Mouse (Mus musculus): ENCODE results near the gene Gsg1. TPM values are rescaled to one million over a fixed set of nuclear protein-coding genes. Genes with fewer than 3 reads are reported as not detected.

Gene Gsg1
- polyA plus RNA-seq, 1 experiment from 2014 or later = 0.55 TPM

DNA sequence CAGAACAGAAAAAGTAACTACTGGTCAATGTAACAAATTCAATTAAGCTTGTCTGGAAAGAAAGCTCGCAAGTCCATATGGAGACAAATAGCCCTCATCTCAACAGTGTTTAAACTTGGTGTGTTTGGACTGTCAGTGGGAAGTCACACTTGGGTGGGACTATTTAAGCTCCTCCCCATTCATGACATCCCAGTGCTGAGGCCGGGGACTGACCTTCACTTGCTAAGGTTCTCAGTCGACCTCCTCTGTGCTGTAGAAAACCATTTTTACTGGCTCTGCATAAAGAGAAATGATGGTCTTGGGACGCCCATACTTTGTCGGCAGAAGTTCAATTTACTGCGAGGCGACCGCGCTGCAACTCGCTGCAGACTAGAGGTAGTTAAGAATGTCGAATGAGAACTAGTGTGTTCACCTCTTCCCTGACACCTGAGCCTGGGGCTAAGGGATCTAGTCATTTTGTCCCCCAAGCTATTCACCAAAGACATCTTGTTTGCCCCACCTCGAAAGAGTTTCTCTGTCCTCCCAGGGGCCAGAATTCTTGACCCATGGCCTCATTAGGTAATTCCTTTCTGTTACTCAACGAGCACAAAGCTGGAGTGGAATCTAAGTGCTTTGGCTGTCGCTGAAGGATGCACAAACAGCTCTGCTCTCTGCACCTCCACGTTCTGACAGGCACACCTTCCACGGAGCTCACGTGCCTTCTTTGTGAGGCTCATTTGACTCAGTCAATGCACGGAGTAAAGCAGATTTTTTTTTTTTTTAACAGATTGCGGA is 3.0 kb downstream of the Gsg1 start:
- no peak overlapping the region for H3K9ac ChIP-seq (ENCODE audit: low read length)
- H3K4me1 ChIP-seq (ENCODE audit: control insufficient read depth, insufficient read depth, low read length) = peaks cover 12% of the 10 kb centered on the region
- H3K4me2 ChIP-seq (ENCODE audit: low read length) = no peak overlapping the region
- H3K4me3 ChIP-seq (ENCODE audit: low read depth, low read length) = no peak overlapping the region
- no peaks in the 10 kb centered on the region; the same call in 1 of the 2 replicates for H3K9me3 ChIP-seq (replicated peaks; ENCODE audit: control insufficient read depth, low read length)
- 62% methylated on average over 19 of the region's 19 CpGs for whole genome bisulfite sequencing
- H3K36me3 ChIP-seq (ENCODE audit: control insufficient read depth, insufficient read depth, low read length) = no peaks in the 10 kb centered on the region
- DNase-seq (ENCODE audit: low spot score) = no peak
- no peak overlapping the region for H3K27ac ChIP-seq (ENCODE audit: low read depth, low read length)
- ATAC-seq = no peak
- H3K27me3 ChIP-seq (replicated peaks; ENCODE audit: control insufficient read depth, insufficient read depth, low read length) = no peaks in the 10 kb centered on the region

DNA sequence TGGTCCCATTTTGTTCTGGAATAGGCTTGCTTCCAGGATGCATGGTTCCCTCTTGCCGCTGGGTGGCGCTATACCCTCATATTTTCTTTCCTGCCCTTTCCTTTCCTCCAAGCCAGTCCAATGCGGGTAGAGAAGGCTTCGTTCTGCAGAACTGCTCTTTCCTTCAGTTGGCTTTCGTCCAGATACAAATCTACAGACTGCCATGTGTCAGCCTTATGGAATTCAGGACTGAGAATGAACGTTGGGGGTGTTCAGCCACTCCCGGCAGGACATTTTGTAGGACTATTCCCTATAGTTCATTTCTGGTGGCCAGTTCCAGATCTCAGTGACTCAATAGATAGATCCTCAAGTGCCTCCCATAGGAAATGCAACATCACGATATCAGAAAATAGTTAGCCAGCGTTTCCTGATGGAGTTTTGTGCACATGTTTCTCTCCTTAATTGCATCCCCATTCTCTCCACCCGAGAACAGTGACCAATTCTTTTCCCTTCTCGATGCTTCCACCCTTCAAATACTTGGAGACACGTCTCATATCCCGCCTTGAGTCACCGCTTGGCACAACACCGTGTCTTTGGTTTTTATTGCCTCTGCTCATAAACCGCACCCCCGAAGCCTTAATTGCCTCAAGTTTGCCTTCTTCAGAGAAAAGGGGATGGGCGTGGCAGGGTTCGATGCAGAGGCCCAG is 4.2 kb downstream of the Gsg1 start:
- no peak overlapping the region for H3K4me2 ChIP-seq (ENCODE audit: low read length)
- H3K9ac ChIP-seq (ENCODE audit: low read length) = no peak overlapping the region
- no peaks in the 10 kb centered on the region for H3K9me3 ChIP-seq (replicated peaks; ENCODE audit: control insufficient read depth, low read length)
- peaks cover 12% of the 10 kb centered on the region for H3K4me1 ChIP-seq (ENCODE audit: control insufficient read depth, insufficient read depth, low read length)
- H3K27me3 ChIP-seq (replicated peaks; ENCODE audit: control insufficient read depth, insufficient read depth, low read length) = no peaks in the 10 kb centered on the region
- DNase-seq (ENCODE audit: low spot score) = peak; percentile 93
- H3K4me3 ChIP-seq (ENCODE audit: low read depth, low read length) = no peak overlapping the region
- ATAC-seq = peak; percentile 76
- 30% methylated on average over 19 of the region's 19 CpGs for WGBS
- no peaks in the 10 kb centered on the region for H3K36me3 ChIP-seq (ENCODE audit: control insufficient read depth, insufficient read depth, low read length)
- no peak overlapping the region for H3K27ac ChIP-seq (ENCODE audit: low read depth, low read length)

DNA sequence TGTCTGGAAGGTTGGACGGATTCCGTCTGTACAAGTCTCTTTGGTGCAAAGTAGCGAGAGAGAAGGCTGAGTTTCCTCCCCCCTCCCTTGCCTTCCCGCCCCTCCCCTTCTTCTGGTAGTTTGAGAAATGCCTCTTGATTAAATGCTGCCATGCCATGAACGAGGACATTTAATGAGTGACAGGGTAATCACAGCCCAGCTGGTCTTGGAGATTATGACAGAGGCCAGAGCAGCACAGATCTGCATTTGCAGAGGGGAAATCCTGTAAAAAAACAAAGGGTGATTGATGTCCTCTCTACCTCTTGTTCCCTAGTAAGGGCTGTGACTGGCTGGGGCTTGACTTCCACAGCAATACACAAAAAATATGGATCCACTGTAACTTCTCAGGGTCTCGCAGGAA is 6.3 kb downstream of the Gsg1 start:
- H3K36me3 ChIP-seq (ENCODE audit: control insufficient read depth, insufficient read depth, low read length) = no peaks in the 10 kb centered on the region
- DNase-seq (ENCODE audit: low spot score) (no peak), ATAC-seq (no peak)
- H3K27ac ChIP-seq (ENCODE audit: low read depth, low read length) = no peak overlapping the region
- H3K9ac ChIP-seq (ENCODE audit: low read length) = no peak overlapping the region
- peaks cover 11% of the 10 kb centered on the region for H3K4me1 ChIP-seq (ENCODE audit: control insufficient read depth, insufficient read depth, low read length)
- H3K4me3 ChIP-seq (ENCODE audit: low read depth, low read length) = no peak overlapping the region
- no peak overlapping the region for H3K4me2 ChIP-seq (ENCODE audit: low read length)
- no peaks in the 10 kb centered on the region for H3K9me3 ChIP-seq (replicated peaks; ENCODE audit: control insufficient read depth, low read length)
- WGBS = 67% methylated on average over 6 of the region's 6 CpGs
- no peaks in the 10 kb centered on the region for H3K27me3 ChIP-seq (replicated peaks; ENCODE audit: control insufficient read depth, insufficient read depth, low read length)

DNA sequence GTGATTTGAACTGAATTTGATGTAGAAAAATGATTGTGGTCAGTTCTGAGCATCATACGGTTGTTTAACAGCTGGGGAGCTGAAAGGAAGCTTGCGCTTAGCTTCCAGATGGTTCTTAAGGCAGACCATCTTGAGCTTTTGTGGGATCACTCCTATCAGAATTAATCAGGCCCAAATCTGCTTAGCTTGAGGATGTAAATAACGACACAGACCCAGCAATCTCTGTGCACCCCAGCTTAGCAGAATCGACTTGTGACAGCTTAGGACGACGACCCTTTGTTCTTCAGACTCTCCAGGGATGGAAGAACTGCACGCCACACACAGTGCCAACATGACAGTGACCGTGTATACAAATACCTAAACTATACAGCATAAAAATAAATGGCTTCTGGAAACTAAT is 8.6 kb downstream of the Gsg1 start:
- DNase-seq (ENCODE audit: low spot score) (peak; percentile 16), ATAC-seq (no peak)
- H3K36me3 ChIP-seq (ENCODE audit: control insufficient read depth, insufficient read depth, low read length) = no peaks in the 10 kb centered on the region
- H3K27ac ChIP-seq (ENCODE audit: low read depth, low read length) = no peak overlapping the region
- no peaks in the 10 kb centered on the region for H3K4me1 ChIP-seq (ENCODE audit: control insufficient read depth, insufficient read depth, low read length)
- no peak overlapping the region for H3K9ac ChIP-seq (ENCODE audit: low read length)
- H3K9me3 ChIP-seq (replicated peaks; ENCODE audit: control insufficient read depth, low read length) = no peaks in the 10 kb centered on the region
- 54% methylated on average over 8 of the region's 8 CpGs for WGBS
- H3K4me3 ChIP-seq (ENCODE audit: low read depth, low read length) = no peak overlapping the region
- no peak overlapping the region for H3K4me2 ChIP-seq (ENCODE audit: low read length)
- H3K27me3 ChIP-seq (replicated peaks; ENCODE audit: control insufficient read depth, insufficient read depth, low read length) = no peaks in the 10 kb centered on the region

DNA sequence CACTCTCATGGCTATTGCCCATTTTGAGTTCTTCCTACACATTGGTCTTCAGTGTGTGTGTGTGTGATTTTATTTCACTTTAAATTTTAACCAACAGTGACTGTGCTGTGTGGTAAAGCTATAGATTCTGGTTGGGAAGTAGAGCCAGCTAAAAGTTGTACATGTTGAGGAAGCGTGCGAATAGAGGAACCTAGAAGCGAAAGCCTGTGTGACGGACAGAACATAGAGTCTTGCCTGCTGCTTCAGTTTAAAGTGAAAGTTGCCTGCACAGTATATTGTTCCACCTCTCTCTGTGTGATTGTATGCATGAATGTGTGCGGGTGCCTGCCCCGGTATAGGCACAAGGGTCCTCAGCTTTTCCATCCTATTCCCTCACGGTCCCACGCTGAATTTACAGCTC is 13.8 kb downstream of the Gsg1 start:
- WGBS = 93% methylated on average over 8 of the region's 8 CpGs
- DNase-seq (ENCODE audit: low spot score) (no peak), ATAC-seq (no peak)

DNA sequence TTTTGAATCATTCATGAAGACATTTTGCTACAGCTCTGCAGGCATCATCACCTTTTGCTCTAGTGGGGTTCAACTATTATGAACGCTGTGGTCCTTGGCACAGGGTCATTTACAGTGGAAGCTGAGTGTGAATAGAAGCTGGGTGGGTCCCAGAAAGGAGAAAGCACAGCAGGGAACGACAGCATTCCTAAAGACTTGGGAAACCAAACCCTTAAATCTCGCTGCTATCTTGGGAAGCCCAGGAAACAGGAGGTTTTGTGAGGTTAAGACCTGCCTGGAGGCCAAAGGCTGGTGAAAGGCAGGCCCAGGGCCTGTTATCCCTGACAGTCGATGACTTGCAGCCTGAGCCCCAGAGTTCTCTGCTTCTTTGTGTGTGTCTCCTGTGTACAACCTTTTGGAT is 15.9 kb downstream of the Gsg1 start:
- ATAC-seq (no peak), DNase-seq (ENCODE audit: low spot score) (no peak)
- H3K36me3 ChIP-seq (ENCODE audit: control insufficient read depth, insufficient read depth, low read length) = peaks cover 34% of the 10 kb centered on the region
- H3K27me3 ChIP-seq (replicated peaks; ENCODE audit: control insufficient read depth, insufficient read depth, low read length) = no peaks in the 10 kb centered on the region
- H3K9me3 ChIP-seq (replicated peaks; ENCODE audit: control insufficient read depth, low read length) = no peaks in the 10 kb centered on the region
- H3K4me3 ChIP-seq (ENCODE audit: low read depth, low read length) = no peak overlapping the region
- H3K9ac ChIP-seq (ENCODE audit: low read length) = no peak overlapping the region
- no peak overlapping the region for H3K4me2 ChIP-seq (ENCODE audit: low read length)
- no peaks in the 10 kb centered on the region for H3K4me1 ChIP-seq (ENCODE audit: control insufficient read depth, insufficient read depth, low read length)
- H3K27ac ChIP-seq (ENCODE audit: low read depth, low read length) = no peak overlapping the region
- WGBS = 50% methylated on average over 4 of the region's 4 CpGs

More for the DNA sequence above, 13.8 kb downstream of the Gsg1 start:
- H3K9me3 ChIP-seq (replicated peaks; ENCODE audit: control insufficient read depth, low read length) = no peaks in the 10 kb centered on the region
- no peak overlapping the region for H3K4me2 ChIP-seq (ENCODE audit: low read length)
- no peak overlapping the region for H3K4me3 ChIP-seq (ENCODE audit: low read depth, low read length)
- H3K36me3 ChIP-seq (ENCODE audit: control insufficient read depth, insufficient read depth, low read length) = peaks cover 17% of the 10 kb centered on the region
- no peak overlapping the region for H3K9ac ChIP-seq (ENCODE audit: low read length)
- no peak overlapping the region for H3K27ac ChIP-seq (ENCODE audit: low read depth, low read length)
- no peaks in the 10 kb centered on the region for H3K27me3 ChIP-seq (replicated peaks; ENCODE audit: control insufficient read depth, insufficient read depth, low read length)
- no peaks in the 10 kb centered on the region for H3K4me1 ChIP-seq (ENCODE audit: control insufficient read depth, insufficient read depth, low read length)

DNA sequence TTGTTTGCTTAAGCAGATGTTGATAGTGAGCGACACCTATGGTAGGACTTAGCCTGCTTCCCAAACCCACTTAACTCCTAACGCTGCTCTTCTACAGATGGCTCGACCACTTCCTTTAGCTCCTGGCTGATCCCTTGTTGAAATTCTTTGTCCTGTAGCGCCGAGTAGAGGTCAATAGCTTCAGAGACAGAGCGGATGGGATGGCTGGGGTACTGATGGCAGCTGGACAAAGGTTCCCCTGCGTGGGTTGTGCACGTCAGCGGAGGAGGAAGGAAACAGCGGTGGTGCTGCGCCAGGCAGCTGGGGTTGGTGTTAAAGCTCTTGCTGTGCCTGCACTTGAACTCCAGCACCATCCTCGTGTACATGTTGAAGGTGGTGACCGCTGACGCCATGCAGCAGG is 16.8 kb downstream of the Gsg1 start:
- ATAC-seq = no peak
- Histone ChIP-seq H3K9me3 (replicated peaks; ENCODE audit: control insufficient read depth, low read length) (no peaks in the 10 kb centered on the region), H3K9ac (ENCODE audit: low read length) (no peak overlapping the region), H3K4me2 (ENCODE audit: low read length) (no peak overlapping the region), H3K4me3 (ENCODE audit: low read depth, low read length) (no peak overlapping the region), H3K4me1 (ENCODE audit: control insufficient read depth, insufficient read depth, low read length) (no peaks in the 10 kb centered on the region), H3K27me3 (replicated peaks; ENCODE audit: control insufficient read depth, insufficient read depth, low read length) (no peaks in the 10 kb centered on the region), H3K27ac (ENCODE audit: low read depth, low read length) (no peak overlapping the region), H3K36me3 (ENCODE audit: control insufficient read depth, insufficient read depth, low read length) (peaks cover 42% of the 10 kb centered on the region)
- WGBS = 80% methylated on average over 14 of the region's 14 CpGs
- no peak for DNase-seq (ENCODE audit: low spot score)

DNA sequence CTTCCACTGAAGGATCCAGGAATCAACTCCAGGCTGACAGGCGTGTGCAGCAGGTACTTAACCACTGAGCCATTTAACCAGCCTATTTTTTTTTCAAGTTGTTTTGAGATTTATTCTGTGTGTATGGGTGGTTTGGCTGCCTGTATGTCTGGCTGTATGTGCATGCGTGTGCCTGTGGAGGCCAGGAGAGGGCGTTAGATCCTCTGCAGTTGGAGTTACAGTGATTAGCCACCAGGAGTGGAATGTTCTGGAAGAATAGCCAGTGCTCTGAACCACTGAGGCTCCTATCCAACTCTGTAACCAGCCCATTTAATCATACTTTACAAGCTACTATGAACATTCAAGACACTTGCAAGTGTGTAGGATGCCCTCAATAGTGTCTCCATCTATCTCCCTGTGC is 17.6 kb downstream of the Gsg1 start:
- WGBS = 91% methylated on average over 3 of the region's 3 CpGs
- peaks cover 49% of the 10 kb centered on the region for H3K36me3 ChIP-seq (ENCODE audit: control insufficient read depth, insufficient read depth, low read length)
- no peaks in the 10 kb centered on the region for H3K4me1 ChIP-seq (ENCODE audit: control insufficient read depth, insufficient read depth, low read length)
- no peak overlapping the region for H3K4me3 ChIP-seq (ENCODE audit: low read depth, low read length)
- no peaks in the 10 kb centered on the region for H3K27me3 ChIP-seq (replicated peaks; ENCODE audit: control insufficient read depth, insufficient read depth, low read length)
- ATAC-seq (no peak), DNase-seq (ENCODE audit: low spot score) (no peak)
- H3K27ac ChIP-seq (ENCODE audit: low read depth, low read length) = no peak overlapping the region
- H3K4me2 ChIP-seq (ENCODE audit: low read length) = no peak overlapping the region
- H3K9ac ChIP-seq (ENCODE audit: low read length) = no peak overlapping the region
- H3K9me3 ChIP-seq (replicated peaks; ENCODE audit: control insufficient read depth, low read length) = no peaks in the 10 kb centered on the region

DNA sequence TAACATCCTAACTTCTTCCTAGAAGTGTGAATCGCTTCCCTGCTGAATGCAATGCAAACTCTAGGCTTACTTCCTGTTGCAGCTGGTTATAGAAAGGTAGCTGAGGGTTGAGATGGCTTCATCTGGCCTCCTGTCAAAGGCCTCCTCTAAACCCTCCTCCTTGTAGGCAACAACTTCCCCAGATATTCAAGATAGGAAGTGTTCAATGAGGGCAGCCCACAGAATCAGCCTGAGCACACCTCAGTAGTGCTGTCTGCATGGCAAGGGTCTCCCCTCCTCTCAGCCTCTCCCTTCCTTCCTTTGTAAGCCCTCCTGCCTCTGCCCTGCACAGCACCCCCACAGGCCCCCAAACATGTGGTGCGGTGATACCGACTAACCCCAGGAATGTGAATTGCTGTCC is 18.4 kb downstream of the Gsg1 start:
- 89% methylated on average over 3 of the region's 3 CpGs for WGBS
- H3K27ac ChIP-seq (ENCODE audit: low read depth, low read length) = no peak overlapping the region
- no peak overlapping the region for H3K4me2 ChIP-seq (ENCODE audit: low read length)
- H3K4me1 ChIP-seq (ENCODE audit: control insufficient read depth, insufficient read depth, low read length) = no peaks in the 10 kb centered on the region
- peaks cover 50% of the 10 kb centered on the region for H3K36me3 ChIP-seq (ENCODE audit: control insufficient read depth, insufficient read depth, low read length)
- H3K9me3 ChIP-seq (replicated peaks; ENCODE audit: control insufficient read depth, low read length) = no peaks in the 10 kb centered on the region
- DNase-seq (ENCODE audit: low spot score) (no peak), ATAC-seq (no peak)
- H3K9ac ChIP-seq (ENCODE audit: low read length) = no peak overlapping the region
- no peak overlapping the region for H3K4me3 ChIP-seq (ENCODE audit: low read depth, low read length)
- H3K27me3 ChIP-seq (replicated peaks; ENCODE audit: control insufficient read depth, insufficient read depth, low read length) = no peaks in the 10 kb centered on the region
